Mouse (Mus musculus): ENCODE measurements around the gene Aebp1.
A peak's percentile ranks its signal among the peaks of the same experiment; 100 is the strongest.

Gene Aebp1

GRCm38 (mm10) chr11:5861678-5862393, at the start of gene Aebp1:
Aebp1 (plus strand) TSS chr11:5861947.
- no peak for DNase-seq

- DNase-seq = no peak
These were observed 48.4 kb upstream of the Aebp1 start for GRCm38 (mm10) chr11:5813381-5813780.

- DNase-seq = no peak
These were observed 42.5 kb upstream of the Aebp1 start for GRCm38 (mm10) chr11:5819223-5819622.

- no peak for DNase-seq
These were observed 36.3 kb upstream of the Aebp1 start for GRCm38 (mm10) chr11:5825432-5825831.

- DNase-seq = no peak
These were observed 33.8 kb upstream of the Aebp1 start for GRCm38 (mm10) chr11:5827931-5828330.

GRCm38 (mm10) chr11:5828509-5829191, 33.1 kb upstream of the Aebp1 start:
- no peak for DNase-seq

GRCm38 (mm10) chr11:5829327-5829726, 32.4 kb upstream of the Aebp1 start:
- no peak for DNase-seq

GRCm38 (mm10) chr11:5834506-5834905, 27.2 kb upstream of the Aebp1 start:
- no peak for DNase-seq

GRCm38 (mm10) chr11:5835057-5835456, 26.7 kb upstream of the Aebp1 start:
- no peak for DNase-seq

GRCm38 (mm10) chr11:5836126-5836525, 25.6 kb upstream of the Aebp1 start:
- DNase-seq = no peak

GRCm38 (mm10) chr11:5837251-5838246, 24.2 kb upstream of the Aebp1 start, which contains the start of gene Polm:
Polm (minus strand) TSS chr11:5838016.
- peak; percentile 85 for DNase-seq

- DNase-seq = no peak
These were observed 21.4 kb upstream of the Aebp1 start for GRCm38 (mm10) chr11:5840346-5840745.

GRCm38 (mm10) chr11:5841751-5842150, 20.0 kb upstream of the Aebp1 start:
- no peak for DNase-seq

GRCm38 (mm10) chr11:5843131-5843530, 18.6 kb upstream of the Aebp1 start:
- no peak for DNase-seq

GRCm38 (mm10) chr11:5846639-5847345, 15.0 kb upstream of the Aebp1 start:
- no peak for DNase-seq

GRCm38 (mm10) chr11:5848741-5849140, 13.0 kb upstream of the Aebp1 start:
- peak; percentile 27 for DNase-seq

GRCm38 (mm10) chr11:5849316-5849715, 12.4 kb upstream of the Aebp1 start:
- DNase-seq = no peak

- no peak for DNase-seq
These were observed 11.3 kb upstream of the Aebp1 start for GRCm38 (mm10) chr11:5850452-5850851.

- DNase-seq = no peak
These were observed 10.6 kb upstream of the Aebp1 start for GRCm38 (mm10) chr11:5851021-5851736.

GRCm38 (mm10) chr11:5852314-5852713, 9.4 kb upstream of the Aebp1 start:
- DNase-seq = no peak

GRCm38 (mm10) chr11:5855481-5855880, 6.3 kb upstream of the Aebp1 start:
- no peak for DNase-seq

GRCm38 (mm10) chr11:5855902-5856301, 5.8 kb upstream of the Aebp1 start:
- peak; percentile 32 for DNase-seq

Measured in right cerebral cortex, postnatal 25 days (tissue).